Mouse (Mus musculus) neural tube, embryonic 15.5 days (tissue): ENCODE results near the gene Gm10959. TPM values are rescaled to one million over a fixed set of nuclear protein-coding genes. Genes with fewer than 3 reads are reported as not detected.

Experiments used
- ATAC-seq: fragments of 200-750 bp; cut with Nextera tagmentation; 2 replicates; pipeline ENCODE4 v1.8.0; 2017; ENCODE audit warnings: mild to moderate bottlenecking, moderate TSS enrichment, moderate library complexity; ENCODE audit not compliant: low FRiP score
- H3K27ac ChIP-seq: fragments of 300-500 bp; sonication (generic); replicated peaks from 2 replicates; pipeline ENCODE4 v1.5.1; 2015; ENCODE audit warnings: mild to moderate bottlenecking, inconsistent platforms
- H3K27me3 ChIP-seq: fragments of 300-500 bp; sonication (generic); replicated peaks from 2 replicates; pipeline ENCODE4 v1.6.1; 2015; ENCODE audit warnings: inconsistent platforms
- H3K36me3 ChIP-seq: fragments of 300-500 bp; sonication (generic); 2 replicates; pipeline ENCODE4 v1.6.1; 2015; ENCODE audit warnings: inconsistent platforms
- H3K4me1 ChIP-seq: fragments of 300-500 bp; sonication (generic); 2 replicates; pipeline ENCODE4 v1.6.1; 2015; ENCODE audit warnings: inconsistent platforms
- H3K4me2 ChIP-seq: fragments of 300-500 bp; sonication (generic); 2 replicates; pipeline ENCODE4 v1.6.1; 2015; ENCODE audit warnings: inconsistent platforms, mild to moderate bottlenecking, moderate library complexity
- H3K4me3 ChIP-seq: fragments of 300-500 bp; sonication (generic); replicated peaks from 2 replicates; pipeline ENCODE4 v1.5.1; 2015; ENCODE audit warnings: mild to moderate bottlenecking, inconsistent platforms
- H3K9ac ChIP-seq: fragments of 300-500 bp; sonication (generic); replicated peaks from 2 replicates; pipeline ENCODE4 v1.6.1; 2015; ENCODE audit warnings: mild to moderate bottlenecking, inconsistent platforms
- H3K9me3 ChIP-seq: fragments of 300-500 bp; sonication (generic); replicated peaks from 2 replicates; pipeline ENCODE4 v1.6.1; 2016; ENCODE audit warnings: inconsistent platforms
- WGBS: fragments of 180-500 bp; shearing (Covaris S2); methylation state at CpG from one replicate; pipeline ENCODE4 v1.1.7; 2015; ENCODE audit warnings: mixed read lengths; 5-methylcytosine and 5-hydroxymethylcytosine counted together
- polyA plus RNA-seq: library from polyadenylated mRNA; unstranded; fragments of >200 nt; fragmentation: Nextera tagmentation; extraction: Ambion mirVana; gene quantifications from 2 replicates; pipeline ENCODE4 v1.2.1, GENCODE M21; 2015

Gm10959 gene
- polyA plus RNA-seq, 1 experiment from 2014 or later = not detected

DNA sequence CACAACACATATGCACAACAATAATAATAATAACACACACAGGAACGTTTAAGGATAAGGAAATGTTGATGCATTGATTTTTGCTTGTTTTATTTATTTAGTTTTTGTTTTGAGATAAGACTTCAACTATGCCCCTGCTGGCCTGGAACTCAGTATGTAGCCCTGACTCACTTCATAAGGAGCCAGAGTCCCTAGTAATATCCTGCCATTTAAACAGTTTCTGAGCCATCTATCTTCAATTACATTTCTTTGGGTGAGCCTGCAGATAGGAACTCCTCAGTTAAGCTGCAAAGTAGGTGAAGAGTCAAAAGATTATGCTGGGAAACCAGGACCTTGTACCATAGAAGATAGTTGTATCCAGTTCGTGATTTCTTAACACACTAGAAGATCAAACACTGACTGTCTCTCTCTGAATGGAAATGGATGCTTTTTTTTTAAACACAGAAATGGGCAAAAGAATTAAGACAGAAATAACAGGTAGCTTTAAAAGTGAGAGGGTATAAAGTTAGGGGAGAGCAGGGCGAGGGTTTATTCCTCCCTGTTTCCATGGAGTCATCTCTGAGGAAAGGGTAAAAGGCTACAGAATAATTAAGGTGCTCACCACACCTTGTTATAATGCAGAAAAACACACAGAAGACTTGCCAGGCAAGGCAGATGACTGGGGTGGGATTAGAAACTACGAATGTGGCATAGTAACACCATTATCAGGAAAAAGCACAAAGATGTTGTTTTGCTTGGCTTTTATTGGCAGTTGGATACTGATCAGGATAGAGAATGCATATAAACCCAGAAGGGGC lies 31.5 kb downstream of the Gm10959 start:
- no peak for ATAC-seq
- no peak overlapping the region for H3K4me2 ChIP-seq
- H3K9ac ChIP-seq = no peak overlapping the region
- no peaks in the 10 kb centered on the region for H3K4me1 ChIP-seq
- H3K27me3 ChIP-seq = no peaks in the 10 kb centered on the region
- H3K4me3 ChIP-seq = no peak overlapping the region
- 82% methylated on average over 4 of the region's 4 CpGs for WGBS
- no peaks in the 10 kb centered on the region for H3K36me3 ChIP-seq
- H3K9me3 ChIP-seq = no peaks in the 10 kb centered on the region
- H3K27ac ChIP-seq = no peak overlapping the region

DNA sequence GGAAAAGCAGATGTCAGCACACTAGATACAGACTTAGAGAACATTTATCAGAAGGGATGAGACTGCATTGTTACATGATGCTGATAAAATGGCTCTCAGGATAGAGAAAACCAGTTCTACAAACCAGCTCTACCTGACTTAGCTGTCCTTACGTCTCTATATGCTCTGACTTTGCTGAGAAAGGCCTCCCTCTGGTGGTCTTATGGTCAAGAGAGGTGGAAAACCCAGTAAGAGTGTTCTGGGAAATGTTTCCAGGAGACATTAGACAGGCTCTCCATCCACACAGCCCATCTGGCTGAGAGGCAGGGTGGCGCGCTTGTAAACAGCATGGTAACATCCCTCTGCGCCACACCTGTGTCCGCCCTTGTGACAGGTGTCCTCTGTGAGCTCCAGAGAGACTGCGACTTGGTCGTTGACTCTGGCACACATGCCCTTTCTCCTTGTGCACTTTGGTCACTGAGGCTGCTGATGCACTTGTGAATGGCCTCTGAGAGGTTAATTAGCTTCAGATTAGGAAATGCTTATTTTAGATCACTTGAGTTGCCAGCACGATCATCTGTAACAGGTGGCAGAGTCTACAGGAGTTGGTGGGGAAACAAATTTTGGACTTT lies 40.4 kb downstream of the Gm10959 start:
- Histone ChIP-seq H3K4me3 (no peak overlapping the region), H3K4me1 (no peaks in the 10 kb centered on the region), H3K27me3 (no peaks in the 10 kb centered on the region), H3K4me2 (no peak overlapping the region), H3K36me3 (no peaks in the 10 kb centered on the region), H3K27ac (no peak overlapping the region), H3K9ac (no peak overlapping the region), H3K9me3 (no peaks in the 10 kb centered on the region)
- WGBS = 90% methylated on average over 8 of the region's 8 CpGs
- ATAC-seq = no peak

DNA sequence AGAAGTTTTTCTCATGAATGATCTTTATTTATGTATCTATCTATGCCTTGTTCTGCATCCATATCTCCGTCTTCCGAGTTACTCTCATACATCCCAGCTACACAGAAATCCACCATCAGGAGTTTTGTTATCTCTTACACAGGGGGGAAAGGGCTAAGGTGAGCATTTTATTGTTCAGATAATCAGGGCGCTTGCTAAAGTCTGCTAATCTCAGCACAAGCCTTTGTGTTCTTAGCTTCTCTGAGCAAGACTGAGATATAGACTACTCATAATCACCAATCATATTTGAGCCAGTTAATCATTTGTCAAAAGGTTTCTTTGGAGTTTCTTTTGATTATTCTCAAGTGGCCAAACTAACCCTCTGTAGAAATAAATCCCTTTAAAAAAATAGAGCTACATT lies 41.6 kb downstream of the Gm10959 start:
- no peak overlapping the region for H3K4me3 ChIP-seq
- no peak overlapping the region for H3K9ac ChIP-seq
- H3K36me3 ChIP-seq = no peaks in the 10 kb centered on the region
- 95% methylated on average over 3 of the region's 3 CpGs for WGBS
- no peaks in the 10 kb centered on the region for H3K9me3 ChIP-seq
- H3K4me2 ChIP-seq = no peak overlapping the region
- H3K27ac ChIP-seq = no peak overlapping the region
- no peaks in the 10 kb centered on the region for H3K4me1 ChIP-seq
- no peaks in the 10 kb centered on the region for H3K27me3 ChIP-seq
- ATAC-seq = no peak

DNA sequence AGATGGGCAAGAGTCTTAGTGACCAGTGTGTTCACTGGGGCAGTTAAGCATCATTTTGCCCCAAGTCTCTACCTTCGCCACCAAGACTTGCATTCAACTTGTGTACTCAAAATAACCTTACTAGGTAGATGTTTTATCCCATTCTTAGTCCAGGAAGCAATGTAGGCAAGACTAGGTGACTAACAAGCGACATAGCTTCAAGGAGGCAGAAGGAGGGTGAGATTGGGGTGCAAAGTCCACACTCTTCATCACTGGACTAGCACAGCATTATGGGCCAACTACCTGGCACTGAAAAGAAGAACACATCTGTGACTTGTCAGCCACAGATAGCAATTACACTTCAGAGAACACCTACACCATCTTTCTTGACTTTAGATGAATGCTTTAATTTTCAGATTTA lies 42.3 kb downstream of the Gm10959 start:
- Histone ChIP-seq H3K9ac (no peak overlapping the region), H3K36me3 (no peaks in the 10 kb centered on the region), H3K27me3 (no peaks in the 10 kb centered on the region), H3K4me3 (no peak overlapping the region), H3K9me3 (no peaks in the 10 kb centered on the region), H3K27ac (no peak overlapping the region), H3K4me1 (no peaks in the 10 kb centered on the region), H3K4me2 (no peak overlapping the region)
- ATAC-seq = no peak
- WGBS = 91% methylated on average over 2 of the region's 2 CpGs

DNA sequence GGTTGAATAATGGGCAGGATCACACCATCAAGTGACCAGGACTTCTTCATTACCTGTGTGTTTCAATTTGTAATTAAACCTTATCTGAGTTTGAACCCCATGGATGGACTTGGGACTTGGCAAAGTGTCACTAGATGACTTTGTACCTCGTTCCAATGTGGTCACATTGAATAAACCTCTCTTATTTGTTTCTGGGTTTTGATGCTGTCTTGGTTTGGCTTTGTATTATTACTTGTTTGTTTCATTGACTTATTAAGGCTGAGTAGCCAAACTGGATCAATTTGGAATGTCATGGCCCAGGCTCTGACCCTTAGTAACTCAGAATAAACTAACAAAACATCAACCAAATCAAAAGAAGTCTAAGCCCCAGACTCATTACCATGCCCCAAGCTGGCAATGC lies 47.6 kb downstream of the Gm10959 start:
- Histone ChIP-seq H3K4me2 (no peak overlapping the region), H3K27me3 (no peaks in the 10 kb centered on the region), H3K9ac (no peak overlapping the region), H3K9me3 (no peaks in the 10 kb centered on the region), H3K4me3 (no peak overlapping the region), H3K36me3 (no peaks in the 10 kb centered on the region), H3K4me1 (no peaks in the 10 kb centered on the region), H3K27ac (no peak overlapping the region)
- 88% methylated on average over 1 of the region's 1 CpGs for WGBS
- no peak for ATAC-seq

DNA sequence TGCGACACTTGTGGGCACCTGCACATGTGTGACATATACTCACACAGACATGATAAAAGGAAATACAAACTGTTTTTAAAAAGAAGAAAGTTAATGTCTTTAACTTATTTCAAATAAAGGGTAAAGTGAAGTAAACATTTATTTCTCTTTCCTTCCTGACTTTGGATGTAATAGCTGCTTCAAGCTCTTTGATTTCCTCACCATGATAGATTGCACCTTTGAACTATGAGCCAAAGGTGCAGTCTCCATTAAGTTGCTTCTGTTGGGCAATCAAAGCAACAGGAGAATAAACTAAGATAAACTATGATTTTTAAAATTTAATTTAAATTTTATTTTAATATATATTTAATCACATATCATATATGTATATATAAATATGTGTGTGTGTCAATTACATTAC lies 50.9 kb downstream of the Gm10959 start:
- H3K9ac ChIP-seq = no peak overlapping the region
- ATAC-seq = no peak
- H3K4me2 ChIP-seq = no peak overlapping the region
- no peaks in the 10 kb centered on the region for H3K36me3 ChIP-seq
- H3K27me3 ChIP-seq = no peaks in the 10 kb centered on the region
- WGBS = 100% methylated on average over 1 of the region's 1 CpGs
- no peaks in the 10 kb centered on the region for H3K4me1 ChIP-seq
- no peak overlapping the region for H3K4me3 ChIP-seq
- H3K27ac ChIP-seq = no peak overlapping the region
- no peaks in the 10 kb centered on the region for H3K9me3 ChIP-seq

DNA sequence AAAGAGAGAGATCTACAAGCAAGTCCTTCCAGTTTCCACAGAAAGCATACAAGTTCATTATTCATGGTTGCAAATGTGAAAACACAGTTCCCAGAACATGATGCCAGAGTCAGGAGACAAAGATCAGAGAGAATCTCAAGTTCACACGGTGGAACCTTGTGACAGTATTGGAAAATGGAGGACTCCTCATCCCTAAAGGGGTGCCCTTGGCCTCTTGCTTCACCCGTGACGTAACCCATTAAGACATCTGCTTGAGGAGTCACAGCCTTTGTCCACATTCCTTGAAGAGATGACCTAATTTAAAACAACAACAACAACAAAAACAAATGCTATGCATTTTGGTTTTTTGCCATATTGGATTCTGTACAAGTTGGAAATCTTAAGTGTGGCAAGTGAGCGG lies 54.1 kb downstream of the Gm10959 start:
- H3K27me3 ChIP-seq = no peaks in the 10 kb centered on the region
- no peaks in the 10 kb centered on the region for H3K4me1 ChIP-seq
- H3K27ac ChIP-seq = no peak overlapping the region
- no peak overlapping the region for H3K4me3 ChIP-seq
- H3K4me2 ChIP-seq = no peak overlapping the region
- H3K9ac ChIP-seq = no peak overlapping the region
- no peaks in the 10 kb centered on the region for H3K9me3 ChIP-seq
- ATAC-seq = no peak
- WGBS = 92% methylated on average over 4 of the region's 4 CpGs
- H3K36me3 ChIP-seq = no peaks in the 10 kb centered on the region

Other genes starting within 250 kb of the Gm10959 start
- 1.2 and 3.1 TPM in 2 replicates for gene Pde5a, start 190.4 kb downstream of the Gm10959 start, polyA plus RNA-seq
- 2.9 TPM in 1 of 2 replicates, not detected in the other for gene Fabp2, start 24.3 kb downstream of the Gm10959 start, polyA plus RNA-seq
- gene 1810037I17Rik, start 4.8 kb upstream of the Gm10959 start, polyA plus RNA-seq = 90.4 and 101 TPM in 2 replicates
- gene Usp53, start 65.2 kb upstream of the Gm10959 start, polyA plus RNA-seq = 8.1 and 11.8 TPM in 2 replicates
- 1.8 and 3.5 TPM in 2 replicates for gene Myoz2, start 115.7 kb upstream of the Gm10959 start, polyA plus RNA-seq